Mouse (Mus musculus): ENCODE measurements around the gene Pparg.
A peak's percentile ranks its signal among the peaks of the same experiment; 100 is the strongest.

Gene Pparg

GRCm38 (mm10) chr6:115360776-115361605, at the start of gene Pparg:
TSS of gene Pparg (plus strand) at chr6:115360951.
- DNase-seq: peak; percentile 36

GRCm38 (mm10) chr6:115312780-115313179, 48.0 kb upstream of the Pparg start:
- peak; percentile 55 for DNase-seq

GRCm38 (mm10) chr6:115313235-115313738, 47.5 kb upstream of the Pparg start:
- peak; percentile 85 for DNase-seq

- DNase-seq: peak; percentile 33
Measured at GRCm38 (mm10) chr6:115313910-115314309, 46.8 kb upstream of the Pparg start.

GRCm38 (mm10) chr6:115315770-115316169, 45.0 kb upstream of the Pparg start:
- no peak for DNase-seq

- no peak for DNase-seq
Measured at GRCm38 (mm10) chr6:115316811-115317221, 43.9 kb upstream of the Pparg start.

GRCm38 (mm10) chr6:115318811-115319210, 41.9 kb upstream of the Pparg start:
- DNase-seq: no peak

- no peak for DNase-seq
Measured at GRCm38 (mm10) chr6:115319686-115320085, 41.1 kb upstream of the Pparg start.

GRCm38 (mm10) chr6:115320927-115321714, 39.6 kb upstream of the Pparg start:
- no peak for DNase-seq

GRCm38 (mm10) chr6:115321883-115322351, 38.8 kb upstream of the Pparg start:
- DNase-seq: no peak

- DNase-seq: no peak
Measured at GRCm38 (mm10) chr6:115322956-115323355, 37.8 kb upstream of the Pparg start.

GRCm38 (mm10) chr6:115330964-115331363, 29.8 kb upstream of the Pparg start:
- no peak for DNase-seq

- DNase-seq: no peak
Measured at GRCm38 (mm10) chr6:115333099-115333694, 27.6 kb upstream of the Pparg start.

GRCm38 (mm10) chr6:115335536-115335935, 25.2 kb upstream of the Pparg start:
- no peak for DNase-seq

- DNase-seq: no peak
Measured at GRCm38 (mm10) chr6:115340084-115340483, 20.7 kb upstream of the Pparg start.

- DNase-seq: no peak
Measured at GRCm38 (mm10) chr6:115343096-115343495, 17.7 kb upstream of the Pparg start.

- DNase-seq: no peak
Measured at GRCm38 (mm10) chr6:115343570-115343969, 17.2 kb upstream of the Pparg start.

GRCm38 (mm10) chr6:115344101-115344500, 16.6 kb upstream of the Pparg start:
- no peak for DNase-seq

GRCm38 (mm10) chr6:115344513-115344912, 16.2 kb upstream of the Pparg start:
- DNase-seq: no peak

- no peak for DNase-seq
Measured at GRCm38 (mm10) chr6:115345013-115345412, 15.7 kb upstream of the Pparg start.

- DNase-seq: no peak
Measured at GRCm38 (mm10) chr6:115349641-115350464, 10.9 kb upstream of the Pparg start.
